Mouse (Mus musculus): ENCODE measurements around the gene Wdr4.

Wdr4 gene

DNA sequence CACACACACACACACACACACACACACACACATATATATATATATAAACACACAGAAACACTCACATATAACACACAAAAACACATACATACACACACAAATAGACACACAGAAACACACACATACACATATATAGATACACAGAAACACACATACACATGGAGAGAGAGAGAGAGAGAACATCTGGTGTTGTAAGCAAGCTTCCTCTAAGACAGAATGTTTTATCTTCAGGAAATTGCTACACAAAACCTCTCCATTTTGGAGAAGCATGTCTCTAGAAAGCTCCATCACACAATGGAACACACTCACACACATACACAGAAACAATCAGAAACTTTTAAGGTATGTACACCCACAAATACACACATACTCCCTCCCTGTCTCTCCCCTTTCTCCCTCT is 28.4 kb downstream of the Wdr4 start:
- no peak for DNase-seq

DNA sequence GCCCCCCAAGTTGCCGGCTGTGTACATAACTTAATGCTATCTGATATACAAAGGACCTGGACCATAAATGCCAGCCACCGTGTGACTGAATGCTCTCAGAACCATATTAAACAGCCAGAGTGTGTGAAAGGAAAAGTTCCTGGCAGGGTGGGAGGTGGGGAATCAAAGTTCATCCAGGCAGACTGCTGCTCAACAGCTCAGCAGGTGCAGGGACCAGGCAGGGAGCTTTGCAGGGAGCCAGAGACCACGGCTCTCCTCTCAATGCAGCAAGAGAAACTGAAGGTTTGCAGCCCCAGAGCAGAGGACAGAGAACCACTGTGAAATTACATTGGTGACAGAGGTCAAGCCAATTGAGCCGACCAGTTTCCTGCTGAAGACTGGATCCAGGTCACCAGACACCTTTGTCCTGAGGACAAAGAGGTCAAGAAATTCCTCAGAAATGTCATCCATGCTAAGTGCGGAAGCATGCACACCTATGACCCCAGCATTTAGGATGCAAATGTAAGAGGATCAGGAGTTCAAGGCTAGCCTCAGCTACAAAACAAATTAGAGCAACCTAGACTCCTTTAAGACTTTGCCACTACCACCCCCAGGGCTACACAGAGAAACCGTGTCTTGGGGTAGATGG is 32.2 kb downstream of the Wdr4 start:
- DNase-seq, result no peak

DNA sequence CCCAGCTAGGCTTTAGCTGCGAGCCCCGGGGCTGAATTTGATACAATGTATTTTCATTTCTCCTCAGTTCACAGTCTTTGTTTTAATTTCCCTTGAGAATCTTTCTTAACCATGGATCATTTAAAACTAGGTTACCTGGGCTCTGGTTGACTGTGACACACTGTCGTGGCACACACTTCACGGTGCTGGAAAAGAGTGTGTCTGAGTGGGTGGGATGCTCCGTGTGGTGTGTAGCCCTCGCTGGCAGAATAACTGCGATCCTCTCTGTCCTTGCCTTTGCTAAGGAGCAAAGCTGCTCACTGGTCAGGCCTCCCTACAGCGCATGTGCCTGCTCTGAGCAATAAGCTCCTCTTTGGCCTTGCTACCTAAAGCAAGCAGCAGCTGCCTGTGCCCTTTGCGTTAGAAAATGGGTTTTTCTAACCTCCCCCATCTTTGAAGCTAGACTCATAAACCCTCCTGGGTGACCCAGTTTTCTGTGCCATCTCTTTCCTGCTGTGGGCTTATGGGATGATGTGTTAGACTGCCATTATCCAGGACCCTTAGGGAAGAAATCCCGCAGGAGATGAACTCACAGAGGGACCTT is 33.1 kb downstream of the Wdr4 start:
- no peak for DNase-seq

GRCm38 (mm10) chr17:31479108-31479844 is 40.5 kb downstream of the Wdr4 start:
- no peak for DNase-seq

GRCm38 (mm10) chr17:31478606-31479005 is 41.2 kb downstream of the Wdr4 start:
- DNase-seq, result no peak

- no peak for DNase-seq
Observed at GRCm38 (mm10) chr17:31474388-31474787, 45.4 kb downstream of the Wdr4 start.

DNA sequence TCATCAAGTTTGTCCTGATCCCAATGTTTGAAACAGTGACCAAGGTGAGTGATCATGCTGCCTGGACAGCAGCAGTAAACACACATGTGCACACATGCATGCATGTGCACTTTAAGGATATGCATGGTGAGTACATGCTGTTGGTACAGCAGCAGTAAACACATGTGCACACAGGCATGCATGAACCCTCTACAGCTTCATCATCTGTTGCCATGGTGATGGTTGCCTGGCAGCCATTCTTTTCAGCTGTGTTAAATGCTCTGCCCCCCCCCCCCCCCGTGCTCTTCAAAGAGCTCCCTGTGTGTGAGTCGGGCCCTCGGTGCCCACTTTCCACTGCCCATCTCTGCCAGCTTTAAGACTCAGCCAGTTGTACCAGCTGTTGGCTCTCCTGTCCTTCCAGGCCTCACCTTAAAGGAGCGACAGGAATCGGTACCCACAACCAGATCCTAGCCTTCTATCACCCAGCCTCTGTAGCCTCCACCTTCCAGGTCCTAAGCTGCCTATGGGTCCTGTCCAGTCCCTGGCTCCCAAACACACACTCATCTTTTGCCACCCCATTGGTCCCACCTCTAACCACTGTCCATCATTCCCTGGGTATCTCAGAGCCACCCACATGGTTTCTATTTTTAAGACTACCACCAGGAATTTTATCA is 48.9 kb downstream of the Wdr4 start:
- no peak for DNase-seq

- no peak for DNase-seq
Observed at GRCm38 (mm10) chr17:31468496-31468895, 51.3 kb downstream of the Wdr4 start.

GRCm38 (mm10) chr17:31466854-31467253 is 52.9 kb downstream of the Wdr4 start:
- DNase-seq, result no peak

DNA sequence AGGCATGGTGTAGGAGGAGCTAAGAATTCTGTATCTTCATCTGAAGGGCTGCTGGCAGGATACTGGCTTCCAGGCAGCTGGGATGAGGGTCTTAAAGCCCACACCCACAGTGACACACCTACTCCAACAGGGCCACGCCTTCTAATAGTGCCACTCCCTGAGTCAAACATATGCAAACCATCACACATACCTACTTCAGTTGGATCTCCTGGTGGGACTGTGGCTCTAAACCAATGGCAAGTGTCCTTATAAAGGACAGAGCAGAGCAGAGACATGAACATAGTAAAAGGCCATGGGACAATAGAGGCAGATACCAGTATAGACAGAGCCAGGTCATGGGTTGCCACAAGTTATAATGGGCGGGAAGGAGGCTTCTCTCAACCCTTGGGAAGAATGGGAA is 57.3 kb downstream of the Wdr4 start:
- no peak for DNase-seq

GRCm38 (mm10) chr17:31460416-31460815 is 59.4 kb downstream of the Wdr4 start:
- DNase-seq, result peak; percentile 40 to 58

- peak; percentile 50 to 73 for DNase-seq
Observed at GRCm38 (mm10) chr17:31456723-31457567, 62.8 kb downstream of the Wdr4 start.

DNA sequence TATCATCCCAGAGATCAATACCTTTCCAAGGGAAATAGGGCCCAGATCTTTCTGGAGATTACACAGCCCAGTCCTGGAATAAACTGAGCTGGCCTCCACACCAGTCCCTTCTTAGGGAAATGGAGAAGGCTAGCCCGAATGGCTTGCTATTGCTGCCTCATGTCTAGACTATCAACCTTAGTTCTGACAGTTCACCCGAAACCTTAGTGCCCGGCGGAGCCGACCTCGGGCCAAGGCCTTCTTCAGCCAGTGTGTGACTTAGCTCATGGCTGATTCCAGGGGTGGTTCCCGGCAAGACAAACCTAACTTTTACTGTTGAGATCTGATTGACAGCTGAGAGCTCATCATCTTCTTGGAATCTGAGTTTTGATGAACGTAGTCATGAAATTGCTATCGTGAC is 65.7 kb downstream of the Wdr4 start:
- DNase-seq, result no peak

GRCm38 (mm10) chr17:31453476-31453875 is 66.3 kb downstream of the Wdr4 start:
- DNase-seq, result no peak

GRCm38 (mm10) chr17:31452816-31453215 is 67.0 kb downstream of the Wdr4 start:
- no peak for DNase-seq

GRCm38 (mm10) chr17:31451179-31451708 is 68.5 kb downstream of the Wdr4 start:
- peak; percentile 58 to 74 for DNase-seq

DNA sequence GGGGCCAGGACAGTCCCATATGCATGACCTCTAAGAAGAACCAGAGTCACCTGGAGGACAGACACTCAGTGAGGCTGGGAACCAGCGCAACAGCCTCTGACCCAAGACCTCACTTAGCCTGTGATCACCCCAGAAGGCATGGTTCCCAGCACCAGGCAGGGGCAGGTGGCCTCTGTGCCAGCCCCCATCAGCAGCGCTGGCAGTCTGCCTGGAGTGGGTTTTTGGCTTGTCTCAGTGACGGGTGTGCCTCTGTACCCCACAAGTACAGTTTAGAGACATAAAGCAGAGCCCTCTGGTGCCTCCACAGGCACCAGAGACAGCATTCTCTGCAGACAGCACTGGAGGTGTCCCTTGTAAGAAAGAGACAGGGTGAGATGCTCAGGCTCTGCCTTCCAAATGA is 69.6 kb downstream of the Wdr4 start:
- peak; percentile 74 to 79 for DNase-seq

DNA sequence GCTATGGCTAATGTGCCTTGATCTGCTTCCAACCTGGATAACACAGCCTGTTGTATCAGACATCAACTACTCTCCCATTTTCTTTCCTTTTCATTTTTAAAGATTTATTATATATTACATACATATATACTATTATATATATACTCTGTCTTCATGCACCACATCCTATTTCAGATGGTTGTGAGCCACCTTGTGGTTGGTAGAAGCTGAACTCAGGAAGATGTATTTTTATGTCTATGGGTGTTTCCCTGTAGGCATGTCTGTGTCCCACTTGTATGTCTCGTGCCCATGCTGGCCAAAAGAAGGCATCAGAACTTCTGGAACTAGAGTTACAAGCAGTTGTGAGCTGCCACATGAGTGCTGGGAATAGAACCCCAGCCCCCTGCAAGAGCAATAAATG is 71.3 kb downstream of the Wdr4 start:
- DNase-seq, result no peak

- DNase-seq, result peak; percentile 63 to 74
Observed at GRCm38 (mm10) chr17:31447766-31448165, 72.0 kb downstream of the Wdr4 start.

- no peak for DNase-seq
Observed at GRCm38 (mm10) chr17:31445061-31445731, 74.6 kb downstream of the Wdr4 start.
